Mouse (Mus musculus) brain, embryonic 14.5 days (tissue): ENCODE results near the gene Hk1. TPM values are rescaled to one million over a fixed set of nuclear protein-coding genes. Genes with fewer than 3 reads are reported as not detected.

Experiments
- DNase-seq: peaks from one replicate; pipeline ENCODE4 v3.0.0-alpha.2; 2011; ENCODE audit warnings: low read depth
- CTCF ChIP-seq: fragments of 200-500 bp; IDR thresholded peaks from 2 replicates; pipeline ENCODE4 v1.5.1; 2012; ENCODE audit warnings: inconsistent platforms, mild to moderate bottlenecking, moderate library complexity, borderline replicate concordance; ENCODE audit not compliant: insufficient read depth, insufficient read length; ENCODE audit errors: extremely low read depth
- POLR2A ChIP-seq: fragments of 200-500 bp; IDR thresholded peaks from 2 replicates; pipeline ENCODE4 v1.6.1; 2012; ENCODE audit warnings: mild to moderate bottlenecking, inconsistent platforms, borderline replicate concordance; ENCODE audit not compliant: poor library complexity, insufficient read depth, insufficient read length, severe bottlenecking; ENCODE audit errors: extremely low read depth
- polyA plus RNA-seq: library from polyadenylated mRNA; depleted of rRNA; stranded (reverse); fragments of >200 nt; gene quantifications from 2 replicates; pipeline ENCODE4 v1.2.3, GENCODE M21; 2012; rRNA removed

Gene Hk1
- polyA plus RNA-seq, 1 experiment, result 98.8 TPM

GRCm38 (mm10) chr10:62222777-62223176, 156.9 kb downstream of the Hk1 start:
- TF ChIP-seq POLR2A (no peak), CTCF (no peak)
- no peak for DNase-seq

GRCm38 (mm10) chr10:62221647-62222046, 158.1 kb downstream of the Hk1 start:
- no peak for DNase-seq

GRCm38 (mm10) chr10:62220732-62221514, 158.8 kb downstream of the Hk1 start:
- TF ChIP-seq POLR2A, result no peak
- TF ChIP-seq CTCF, result no peak
- no peak for DNase-seq

More at GRCm38 (mm10) chr10:62221647-62222046, 158.1 kb downstream of the Hk1 start:
- TF ChIP-seq CTCF (no peak), POLR2A (no peak)

Other genes with a start within 250 kb of the Hk1 start
- gene Neurog3, start 246.8 kb downstream of the Hk1 start, polyA plus RNA-seq, result 0.07 and 0.43 TPM in 2 replicates
- 72.0 and 92.8 TPM in 2 replicates for gene Fam241b, start 236.0 kb downstream of the Hk1 start, polyA plus RNA-seq
- 18.6 and 19.0 TPM in 2 replicates for gene Tspan15, start 148.7 kb downstream of the Hk1 start, polyA plus RNA-seq
- gene Tacr2, start 127.5 kb downstream of the Hk1 start, polyA plus RNA-seq, result not detected in 2 replicates
- gene Hkdc1, start 42.6 kb upstream of the Hk1 start, polyA plus RNA-seq, result 0.39 and 0.52 TPM in 2 replicates
- gene 4930507D05Rik, start 69.6 kb upstream of the Hk1 start, polyA plus RNA-seq, result 0.95 and 0.97 TPM in 2 replicates
- gene Supv3l1, start 69.8 kb upstream of the Hk1 start, polyA plus RNA-seq, result 28.3 and 29.9 TPM in 2 replicates
- 24.6 and 28.0 TPM in 2 replicates for gene Vps26a, start 106.9 kb upstream of the Hk1 start, polyA plus RNA-seq
- gene Srgn, start 147.5 kb upstream of the Hk1 start, polyA plus RNA-seq, result 3.1 and 3.6 TPM in 2 replicates
- gene Kif1bp, start 198.5 kb upstream of the Hk1 start, polyA plus RNA-seq, result 54.2 and 71.8 TPM in 2 replicates
- gene Ddx21, start 222.4 kb upstream of the Hk1 start, polyA plus RNA-seq, result 39.6 and 42.1 TPM in 2 replicates